Mouse (Mus musculus) heart, adult 2 months (tissue): ENCODE data around the gene Otud6a.

Experiments used
- CTCF ChIP-seq: fragments of 200-600 bp; IDR thresholded peaks from 2 replicates; pipeline ENCODE4 v1.8.1; 2022; ENCODE audit warnings: antibody characterized with exemption, mild to moderate bottlenecking, moderate library complexity
- EP300 ChIP-seq: fragments of 200-500 bp; IDR thresholded peaks from 2 replicates; pipeline ENCODE4 v1.6.1; 2011; ENCODE audit warnings: low read depth, low read length, control low read depth; ENCODE audit not compliant: insufficient read depth
- POLR2A ChIP-seq: fragments of 200-500 bp; IDR thresholded peaks from 2 replicates; pipeline ENCODE4 v1.6.1; 2011; ENCODE audit warnings: mild to moderate bottlenecking, low read depth, low read length, control low read depth; ENCODE audit not compliant: insufficient read depth

DNA sequence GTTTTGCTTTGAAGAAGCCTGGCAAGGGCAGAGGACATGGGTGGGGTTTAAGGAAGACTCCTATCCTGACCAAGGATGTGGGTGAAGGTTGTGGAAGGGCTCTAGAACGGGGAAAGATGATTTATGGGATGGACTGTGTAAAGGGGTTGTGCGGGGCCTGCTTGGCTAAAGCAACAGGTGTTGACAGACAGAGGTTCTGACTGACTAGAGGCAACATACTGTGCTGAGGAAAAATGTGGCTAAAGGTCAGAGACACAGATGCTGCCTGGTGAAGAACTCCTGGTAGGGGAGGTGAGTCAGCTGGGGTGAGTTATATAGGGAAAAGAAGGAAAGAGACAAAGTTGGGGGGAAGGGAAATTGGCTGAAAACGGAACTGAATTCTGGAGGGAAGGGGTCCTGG is 3.5 kb downstream of the Otud6a start:
- TF ChIP-seq CTCF (no peak), EP300 (no peak), POLR2A (no peak)
